Mouse (Mus musculus): ENCODE data around the gene Ltv1.

GRCm38 (mm10) chr10:13151353-13151752 lies 41.6 kb downstream of the Ltv1 start:
- TF ChIP-seq CTCF (IDR thresholded peaks at IDR 0.05; ENCODE audit: low read depth, low read length) (no peak), TAL1 (conservative IDR thresholded peaks at IDR 0.05; ENCODE audit: low read depth, low read length) (no peak), POLR2AphosphoS5 (IDR thresholded peaks at IDR 0.05; ENCODE audit: insufficient replicate concordance, low read depth, low read length) (no peak), GATA1 (IDR thresholded peaks at IDR 0.05; ENCODE audit: borderline replicate concordance, low read length) (no peak), GATA2 (IDR thresholded peaks at IDR 0.05; ENCODE audit: borderline replicate concordance, low read depth, low read length) (no peak)

Measured in G1E (cell line).